Mouse (Mus musculus): Measurements from ENCODE around the gene Npw. TPM values are rescaled to one million over a fixed set of nuclear protein-coding genes. Genes with fewer than 3 reads are reported as not detected.

Npw gene
- total RNA-seq (2021) = not detected

- intact Hi-C loops (cut with DNase I) = no loop called here
- DNase-seq = no peak
These were observed at the start of gene Npw for GRCm38 (mm10) chr17:24658017-24658758. Gene Npw (minus strand): TSS chr17:24658457.

GRCm38 (mm10) chr17:24707801-24708425 is 49.7 kb upstream of the Npw start:
- DNase-seq = no peak
- intact Hi-C loops (cut with DNase I) = loop anchor here (5.0 kb wide), 2 partner anchors 81 to 171 kb away; no protein-coding TSS in a partner anchor

GRCm38 (mm10) chr17:24706982-24707800 is 48.9 kb upstream of the Npw start, which contains the start of gene Tbl3:
Gene Tbl3 (minus strand): TSS chr17:24707660.
- intact Hi-C loops (cut with DNase I) = loop anchor here (5.0 kb wide), 2 partner anchors 80 to 170 kb away; no protein-coding TSS in a partner anchor
- DNase-seq = peak; percentile 95 to 97

- DNase-seq = no peak
- intact Hi-C loops (cut with DNase I) = loop anchor here (5.0 kb wide), 2 partner anchors 79 to 169 kb away; no protein-coding TSS in a partner anchor
These were observed 47.6 kb upstream of the Npw start for GRCm38 (mm10) chr17:24705821-24706220.

- intact Hi-C loops (cut with DNase I) = no loop called here
- no peak for DNase-seq
These were observed 43.0 kb upstream of the Npw start for GRCm38 (mm10) chr17:24701251-24701650.

GRCm38 (mm10) chr17:24699473-24699872 is 41.2 kb upstream of the Npw start:
- intact Hi-C loops (cut with DNase I) = no loop called here
- no peak for DNase-seq

GRCm38 (mm10) chr17:24698715-24699114 is 40.5 kb upstream of the Npw start:
- no peak for DNase-seq
- intact Hi-C loops (cut with DNase I) = no loop called here

GRCm38 (mm10) chr17:24697985-24698384 is 39.7 kb upstream of the Npw start:
- DNase-seq = no peak
- intact Hi-C loops (cut with DNase I) = no loop called here

- intact Hi-C loops (cut with DNase I) = no loop called here
- DNase-seq = peak; percentile 87 to 88
These were observed 37.9 kb upstream of the Npw start, which contains the start of the genes Gfer and Noxo1 for GRCm38 (mm10) chr17:24696011-24696697. Gene Gfer (minus strand): TSS chr17:24696156. Gene Noxo1 (plus strand): TSS chr17:24696234.

GRCm38 (mm10) chr17:24695326-24696010 is 37.2 kb upstream of the Npw start:
- intact Hi-C loops (cut with DNase I) = loop anchor here (2.0 kb wide), 1 partner anchor 25 kb away; no protein-coding TSS in a partner anchor
- DNase-seq = no peak

GRCm38 (mm10) chr17:24692385-24692784 is 34.1 kb upstream of the Npw start:
- no peak for DNase-seq
- intact Hi-C loops (cut with DNase I) = no loop called here

GRCm38 (mm10) chr17:24689251-24690081 is 31.2 kb upstream of the Npw start, which contains the start of gene Syngr3:
Gene Syngr3 (minus strand): TSS chr17:24689955.
- no peak for DNase-seq
- intact Hi-C loops (cut with DNase I) = no loop called here

GRCm38 (mm10) chr17:24687599-24687998 is 29.3 kb upstream of the Npw start:
- intact Hi-C loops (cut with DNase I) = no loop called here
- no peak for DNase-seq

- intact Hi-C loops (cut with DNase I) = no loop called here
- DNase-seq = peak; percentile 41 to 51
These were observed 28.9 kb upstream of the Npw start for GRCm38 (mm10) chr17:24687146-24687595.

GRCm38 (mm10) chr17:24686514-24686913 is 28.3 kb upstream of the Npw start:
- no peak for DNase-seq
- intact Hi-C loops (cut with DNase I) = no loop called here

- intact Hi-C loops (cut with DNase I) = no loop called here
- DNase-seq = no peak
These were observed 19.3 kb upstream of the Npw start for GRCm38 (mm10) chr17:24677500-24678080.

- intact Hi-C loops (cut with DNase I) = no loop called here
- no peak for DNase-seq
These were observed 18.6 kb upstream of the Npw start for GRCm38 (mm10) chr17:24676877-24677276.

GRCm38 (mm10) chr17:24676187-24676586 is 17.9 kb upstream of the Npw start:
- intact Hi-C loops (cut with DNase I) = no loop called here
- peak; percentile 68 to 69 for DNase-seq

Measured in heart, postnatal 36 days (tissue).